Mouse (Mus musculus) heart, postnatal 14 days (tissue): ENCODE measurements around the gene Dapk2. TPM values are rescaled to one million over a fixed set of nuclear protein-coding genes. Genes with fewer than 3 reads are reported as not detected.

ENCODE experiments used
- DNase-seq, 2 experiments: peaks; one replicate each; pipeline ENCODE4 v3.0.0; 2021 to 2022
- intact Hi-C: fragments of 180-260 bp; cut with DNase I; formaldehyde crosslinking; loops from one replicate; pipeline ENCODE4 v1.15.1; 2025
- total RNA-seq, 2 experiments: library from RNA; stranded (reverse); gene quantifications; 2 replicates each; pipeline ENCODE4 v1.2.3; 2021

Dapk2 gene
- total RNA-seq, 2 experiments from 2014 or later: 6.0 to 6.5 TPM

GRCm38 (mm10) chr9:66294227-66294626 is 136.2 kb downstream of the Dapk2 start:
- DNase-seq: no peak
- intact Hi-C loops: no loop called here

GRCm38 (mm10) chr9:66294980-66295410 is 137.0 kb downstream of the Dapk2 start:
- intact Hi-C loops: no loop called here
- DNase-seq: peak; percentile 52 to 59

GRCm38 (mm10) chr9:66295577-66296120 is 137.6 kb downstream of the Dapk2 start:
- no peak for DNase-seq
- intact Hi-C loops: no loop called here

- intact Hi-C loops: no loop called here
- no peak for DNase-seq
Measured at GRCm38 (mm10) chr9:66298783-66299182, 140.8 kb downstream of the Dapk2 start.

- intact Hi-C loops: no loop called here
- DNase-seq: no peak
Measured at GRCm38 (mm10) chr9:66300448-66301027, 142.5 kb downstream of the Dapk2 start.

GRCm38 (mm10) chr9:66304320-66305090 is 146.5 kb downstream of the Dapk2 start:
- intact Hi-C loops: no loop called here
- no peak for DNase-seq

GRCm38 (mm10) chr9:66305121-66306112 is 147.4 kb downstream of the Dapk2 start:
- peak; percentile 13 to 24 for DNase-seq
- intact Hi-C loops: no loop called here

GRCm38 (mm10) chr9:66306414-66306813 is 148.4 kb downstream of the Dapk2 start:
- intact Hi-C loops: no loop called here
- no peak for DNase-seq

GRCm38 (mm10) chr9:66307341-66307740 is 149.3 kb downstream of the Dapk2 start:
- peak; percentile 48 to 68 for DNase-seq

GRCm38 (mm10) chr9:66308741-66309140 is 150.7 kb downstream of the Dapk2 start:
- intact Hi-C loops: no loop called here
- no peak for DNase-seq

More at GRCm38 (mm10) chr9:66307341-66307740, 149.3 kb downstream of the Dapk2 start:
- intact Hi-C loops: no loop called here

GRCm38 (mm10) chr9:66311458-66311857 is 153.4 kb downstream of the Dapk2 start:
- intact Hi-C loops: no loop called here
- DNase-seq: peak; percentile 11 to 17

- intact Hi-C loops: no loop called here
- DNase-seq: no peak
Measured at GRCm38 (mm10) chr9:66316603-66317002, 158.6 kb downstream of the Dapk2 start.

Other genes starting within 250 kb of the Dapk2 start
- 10 to 100 TPM; 18.9 to 19.0 TPM for gene Trip4, start 249.4 kb upstream of the Dapk2 start, total RNA-seq
- gene Csnk1g1, start 249.3 kb upstream of the Dapk2 start, total RNA-seq: 10 to 100 TPM; 12.4 to 13.7 TPM
- gene Ppib, start 98.0 kb upstream of the Dapk2 start, total RNA-seq: 100 to 1,000 TPM; 184 to 201 TPM
- 1 to 10 TPM in 1 of 2 experiments, under 1 TPM in 1; 0.90 to 1.0 TPM for gene Snx22, start 88.5 kb upstream of the Dapk2 start, total RNA-seq
- 10 to 100 TPM; 34.1 to 34.4 TPM for gene Snx1, start 31.6 kb upstream of the Dapk2 start, total RNA-seq
- gene Ciao2a, start 31.6 kb upstream of the Dapk2 start, total RNA-seq: 10 to 100 TPM; 59.4 to 69.3 TPM
- 10 to 100 TPM; 44.1 to 48.3 TPM for gene Herc1, start 192.2 kb downstream of the Dapk2 start, total RNA-seq